Mouse (Mus musculus) liver, embryonic 16.5 days (tissue): ENCODE measurements around the gene Mcfd2. TPM values are rescaled to one million over a fixed set of nuclear protein-coding genes. Genes with fewer than 3 reads are reported as not detected.

Experiments
- ATAC-seq: fragments of 200-750 bp; cut with Nextera tagmentation; 2 replicates; pipeline ENCODE4 v1.8.0; 2017; ENCODE audit warnings: low read depth, mild to moderate bottlenecking, moderate number of reproducible peaks, moderate library complexity
- H3K27ac ChIP-seq: fragments of 300-500 bp; sonication (generic); 2 replicates; pipeline ENCODE4 v1.5.1; 2014; ENCODE audit warnings: mild to moderate bottlenecking, low read length
- H3K27me3 ChIP-seq: fragments of 300-500 bp; sonication (generic); 2 replicates; pipeline ENCODE4 v1.6.1; 2014; ENCODE audit warnings: low read depth, low read length, mixed read lengths; ENCODE audit not compliant: control insufficient read depth, insufficient read depth
- H3K36me3 ChIP-seq: fragments of 300-500 bp; sonication (generic); 2 replicates; pipeline ENCODE4 v1.6.1; 2014; ENCODE audit warnings: mild to moderate bottlenecking; ENCODE audit not compliant: control insufficient read depth, insufficient read depth
- H3K4me1 ChIP-seq: fragments of 300-500 bp; sonication (generic); 2 replicates; pipeline ENCODE4 v1.6.1; 2014; ENCODE audit warnings: low read depth, low read length, mixed read lengths; ENCODE audit not compliant: control insufficient read depth
- H3K4me2 ChIP-seq: fragments of 300-500 bp; sonication (generic); 2 replicates; pipeline ENCODE4 v1.6.1; 2014; ENCODE audit warnings: low read depth, low read length, mixed read lengths
- H3K4me3 ChIP-seq: fragments of 300-500 bp; sonication (generic); 2 replicates; pipeline ENCODE4 v1.5.1; 2014; ENCODE audit warnings: low read depth, mild to moderate bottlenecking, low read length
- H3K9ac ChIP-seq: fragments of 300-500 bp; sonication (generic); 2 replicates; pipeline ENCODE4 v1.6.1; 2014; ENCODE audit warnings: low read depth, low read length
- H3K9me3 ChIP-seq: fragments of 300-500 bp; sonication (generic); replicated peaks from 2 replicates; pipeline ENCODE4 v1.6.1; 2016; ENCODE audit warnings: low read length; ENCODE audit not compliant: control insufficient read depth
- WGBS: fragments of 180-500 bp; shearing (Covaris S2); extraction: QIAGEN DNeasy Blood & Tissue Kit; methylation state at CpG from one replicate; pipeline ENCODE4 v1.1.7; 2014; ENCODE audit not compliant: insufficient replicate concordance; 5-methylcytosine and 5-hydroxymethylcytosine counted together
- polyA plus RNA-seq: library from polyadenylated mRNA; unstranded; fragments of >200 nt; fragmentation: Nextera tagmentation; extraction: Ambion mirVana; gene quantifications from 2 replicates; pipeline ENCODE4 v1.2.1, GENCODE M21; 2015

Gene Mcfd2
- polyA plus RNA-seq, 1 experiment from 2014 or later = 103 TPM

- Histone ChIP-seq H3K4me3 (no peak overlapping the region), H3K4me2 (no peak overlapping the region), H3K36me3 (no peaks in the 10 kb centered on the region), H3K9me3 (no peaks in the 10 kb centered on the region), H3K4me1 (no peaks in the 10 kb centered on the region), H3K9ac (no peak overlapping the region), H3K27ac (no peak overlapping the region), H3K27me3 (no peaks in the 10 kb centered on the region)
- 71% methylated on average over 6 of the region's 6 CpGs for WGBS
- no peak for ATAC-seq
These were observed 30.7 kb downstream of the Mcfd2 start for GRCm38 (mm10) chr17:87235019-87235418.

GRCm38 (mm10) chr17:87227878-87228277 lies 37.9 kb downstream of the Mcfd2 start:
- WGBS = 29% methylated on average over 4 of the region's 4 CpGs

GRCm38 (mm10) chr17:87226079-87226640 lies 39.6 kb downstream of the Mcfd2 start:
- Histone ChIP-seq H3K9ac (no peak overlapping the region), H3K27ac (no peak overlapping the region), H3K9me3 (no peaks in the 10 kb centered on the region), H3K36me3 (no peaks in the 10 kb centered on the region), H3K4me1 (no peaks in the 10 kb centered on the region), H3K4me3 (no peak overlapping the region), H3K4me2 (no peak overlapping the region), H3K27me3 (no peaks in the 10 kb centered on the region)
- 59% methylated on average over 10 of the region's 10 CpGs for WGBS
- ATAC-seq = no peak

More at GRCm38 (mm10) chr17:87227878-87228277, 37.9 kb downstream of the Mcfd2 start:
- no peak for ATAC-seq
- Histone ChIP-seq H3K9me3 (no peaks in the 10 kb centered on the region), H3K27ac (no peak overlapping the region), H3K4me1 (no peaks in the 10 kb centered on the region), H3K4me2 (no peak overlapping the region), H3K4me3 (no peak overlapping the region), H3K9ac (no peak overlapping the region), H3K36me3 (no peaks in the 10 kb centered on the region), H3K27me3 (no peaks in the 10 kb centered on the region)

GRCm38 (mm10) chr17:87225384-87225783 lies 40.4 kb downstream of the Mcfd2 start:
- Histone ChIP-seq H3K4me2 (no peak overlapping the region), H3K4me3 (no peak overlapping the region), H3K27me3 (no peaks in the 10 kb centered on the region), H3K4me1 (no peaks in the 10 kb centered on the region), H3K36me3 (no peaks in the 10 kb centered on the region), H3K27ac (no peak overlapping the region), H3K9ac (no peak overlapping the region), H3K9me3 (no peaks in the 10 kb centered on the region)
- 66% methylated on average over 9 of the region's 9 CpGs for WGBS
- no peak for ATAC-seq

GRCm38 (mm10) chr17:87224461-87224860 lies 41.3 kb downstream of the Mcfd2 start:
- Histone ChIP-seq H3K27me3 (no peaks in the 10 kb centered on the region), H3K36me3 (no peaks in the 10 kb centered on the region)
- WGBS = 49% methylated on average over 2 of the region's 2 CpGs

GRCm38 (mm10) chr17:87219456-87219855 lies 46.3 kb downstream of the Mcfd2 start:
- no peaks in the 10 kb centered on the region for H3K27me3 ChIP-seq
- ATAC-seq = no peak
- H3K27ac ChIP-seq = no peak overlapping the region
- no peak overlapping the region for H3K9ac ChIP-seq
- H3K9me3 ChIP-seq = no peaks in the 10 kb centered on the region
- H3K4me3 ChIP-seq = no peak overlapping the region
- no peak overlapping the region for H3K4me2 ChIP-seq
- WGBS = 69% methylated on average over 9 of the region's 9 CpGs
- H3K4me1 ChIP-seq = no peaks in the 10 kb centered on the region
- H3K36me3 ChIP-seq = no peaks in the 10 kb centered on the region

More at GRCm38 (mm10) chr17:87224461-87224860, 41.3 kb downstream of the Mcfd2 start:
- Histone ChIP-seq H3K9ac (no peak overlapping the region), H3K4me3 (no peak overlapping the region), H3K4me1 (no peaks in the 10 kb centered on the region), H3K27ac (no peak overlapping the region), H3K9me3 (no peaks in the 10 kb centered on the region), H3K4me2 (no peak overlapping the region)
- no peak for ATAC-seq

GRCm38 (mm10) chr17:87214523-87214922 lies 51.2 kb downstream of the Mcfd2 start:
- no peak overlapping the region for H3K4me3 ChIP-seq
- no peak overlapping the region for H3K27ac ChIP-seq
- no peaks in the 10 kb centered on the region for H3K4me1 ChIP-seq
- no peak overlapping the region for H3K4me2 ChIP-seq
- H3K27me3 ChIP-seq = no peaks in the 10 kb centered on the region
- no peaks in the 10 kb centered on the region for H3K9me3 ChIP-seq
- H3K9ac ChIP-seq = no peak overlapping the region
- ATAC-seq = no peak
- H3K36me3 ChIP-seq = no peaks in the 10 kb centered on the region
- 78% methylated on average over 7 of the region's 7 CpGs for WGBS

GRCm38 (mm10) chr17:87210525-87210924 lies 55.2 kb downstream of the Mcfd2 start:
- H3K4me1 ChIP-seq = no peaks in the 10 kb centered on the region
- H3K4me3 ChIP-seq = no peak overlapping the region
- no peaks in the 10 kb centered on the region for H3K9me3 ChIP-seq
- H3K27me3 ChIP-seq = no peaks in the 10 kb centered on the region
- H3K36me3 ChIP-seq = no peaks in the 10 kb centered on the region
- WGBS = 58% methylated on average over 2 of the region's 2 CpGs
- no peak for ATAC-seq
- H3K4me2 ChIP-seq = no peak overlapping the region
- H3K9ac ChIP-seq = no peak overlapping the region
- no peak overlapping the region for H3K27ac ChIP-seq

- Histone ChIP-seq H3K9me3 (no peaks in the 10 kb centered on the region), H3K27ac (no peak overlapping the region), H3K4me2 (no peak overlapping the region), H3K27me3 (no peaks in the 10 kb centered on the region), H3K4me1 (peaks cover 8% of the 10 kb centered on the region), H3K9ac (no peak overlapping the region), H3K36me3 (no peaks in the 10 kb centered on the region), H3K4me3 (no peak overlapping the region)
- 51% methylated on average over 2 of the region's 2 CpGs for WGBS
- no peak for ATAC-seq
These were observed 58.9 kb downstream of the Mcfd2 start for GRCm38 (mm10) chr17:87206885-87207284.
